ENCODE assay signal across 28 mouse cellular contexts in genomic region chr6:84366365-84366764, GRCm38 (mm10).
DNase-seq lines count a peak whose midpoint lies in the region; ATAC-seq and TF ChIP-seq lines count a peak whose summit lies in the region.
"Had no signal": no experiment of that assay in that cellular context is flagged by ENCODE, and none has a peak within 500 bp of the region (broad histone marks: within the 10 kb centered on the region; RNA-seq: fewer than 3 reads in every experiment).

No protein-coding gene starts in this region.

- H3K4me1 ChIP-seq in midbrain, postnatal 0 days (ENCODE audit: insufficient read depth, low read length) = no peaks in the 10 kb centered on the region
- H3K4me1 ChIP-seq in midbrain, embryonic 11.5 days (ENCODE audit: control insufficient read depth, insufficient read depth, low read length) = no peaks in the 10 kb centered on the region
- H3K4me1 ChIP-seq: forebrain, embryonic 13.5 days had no signal

- WGBS in midbrain, postnatal 0 days = 65% methylated on average over 6 of the region's 6 CpGs
- 69% methylated on average over 6 of the region's 6 CpGs for WGBS in midbrain, embryonic 11.5 days

- no peak for TF ChIP-seq CTCF in midbrain, postnatal 0 days (IDR thresholded peaks at IDR 0.05)

- intact Hi-C loops in heart, postnatal 14 days (cut with DNase I) = no loop called here

- no peak overlapping the region for H3K4me2 ChIP-seq in midbrain, postnatal 0 days (ENCODE audit: low read depth, low read length, poor library complexity, severe bottlenecking)
- H3K4me2 ChIP-seq in midbrain, embryonic 11.5 days = no peak overlapping the region
- H3K4me2 ChIP-seq: forebrain, embryonic 13.5 days; heart, embryonic 13.5 days had no signal

- DNase-seq in cerebellum, postnatal 10 days = peak; percentile 52 to 70
- DNase-seq in cerebellum, adult 18-20 months = no peak
- DNase-seq in heart, postnatal 4 days = peak; percentile 20
- no peak for DNase-seq in heart, postnatal 14 days
- DNase-seq in midbrain, postnatal 0 days (ENCODE audit: low spot score) = peak; percentile 32
- no peak for DNase-seq in midbrain, embryonic 11.5 days (ENCODE audit: low spot score, missing footprints)
- DNase-seq in adrenal gland, adult 8-10 months = no peak
- DNase-seq: adrenal gland, adult 2 months; cerebellum, adult 9-10 months; embryo, embryonic 11 days; gastrocnemius, postnatal 14 days; heart, postnatal 36 days; kidney, adult 9 months; kidney, postnatal 10 days; layer of hippocampus, adult 9-11 months; liver; lung, adult 2 months; lung, postnatal 10 days; midbrain, embryonic 14.5 days; right cerebral cortex, adult 18-20 months; spleen, adult 18-20 months; thymus, postnatal 14 days had no signal

- H3K9me3 ChIP-seq in midbrain, postnatal 0 days (ENCODE audit: low read length) = no peaks in the 10 kb centered on the region
- no peaks in the 10 kb centered on the region for H3K9me3 ChIP-seq in midbrain, embryonic 11.5 days (ENCODE audit: control insufficient read depth, low read length)
- H3K9me3 ChIP-seq: forebrain, embryonic 13.5 days; heart, embryonic 13.5 days had no signal

- no peaks in the 10 kb centered on the region for H3K36me3 ChIP-seq in midbrain, postnatal 0 days (ENCODE audit: insufficient read depth, low read length)
- H3K36me3 ChIP-seq in midbrain, embryonic 11.5 days (ENCODE audit: control insufficient read depth, insufficient read depth, low read length) = no peaks in the 10 kb centered on the region
- H3K36me3 ChIP-seq: heart, embryonic 13.5 days had no signal

- no peak overlapping the region for H3K27ac ChIP-seq in midbrain, postnatal 0 days (ENCODE audit: low read depth, low read length)
- H3K27ac ChIP-seq in midbrain, embryonic 11.5 days (ENCODE audit: low read depth, low read length) = no peak overlapping the region
- H3K27ac ChIP-seq: forebrain, embryonic 13.5 days; heart, embryonic 13.5 days; liver, embryonic 14.5 days; macrophage had no signal

- no peak overlapping the region for H3K4me3 ChIP-seq in midbrain, postnatal 0 days (ENCODE audit: low read depth, low read length)
- no peak overlapping the region for H3K4me3 ChIP-seq in midbrain, embryonic 11.5 days (ENCODE audit: low read depth, low read length)
- H3K4me3 ChIP-seq: forebrain, embryonic 13.5 days; heart, embryonic 13.5 days had no signal

- no peaks in the 10 kb centered on the region for H3K27me3 ChIP-seq in midbrain, postnatal 0 days (ENCODE audit: insufficient read depth, low read length)
- H3K27me3 ChIP-seq in midbrain, embryonic 11.5 days (ENCODE audit: control insufficient read depth, insufficient read depth, low read length) = no peaks in the 10 kb centered on the region
- H3K27me3 ChIP-seq: forebrain, embryonic 13.5 days had no signal

- ATAC-seq in midbrain, postnatal 0 days (ENCODE audit: low FRiP score) = no peak; the same call in 1 of the 2 replicates
- no peak for ATAC-seq in midbrain, embryonic 11.5 days (ENCODE audit: low FRiP score)
- ATAC-seq: activated CD4-positive, CD25-positive, alpha-beta regulatory T cell, adult 4 months; forebrain, embryonic 13.5 days; intestine, postnatal 0 days had no signal

- no peak overlapping the region for H3K9ac ChIP-seq in midbrain, postnatal 0 days (replicated peaks; ENCODE audit: low read length, poor library complexity, severe bottlenecking)
- H3K9ac ChIP-seq in midbrain, embryonic 11.5 days (ENCODE audit: low read length) = no peak overlapping the region
- H3K9ac ChIP-seq: forebrain, embryonic 13.5 days; heart, embryonic 13.5 days; liver, embryonic 14.5 days had no signal

Comparison
In these comparisons a context has a peak if more than half of its experiments do, and no peak if none do; other contexts are left out.
1. DNase-seq: peak in cerebellum, postnatal 10 days (2 of 2), heart, postnatal 4 days (single experiment) and midbrain, postnatal 0 days (single experiment); none in cerebellum, adult 18-20 months (0 of 2), heart, postnatal 14 days (0 of 2), midbrain, embryonic 11.5 days (single experiment) and adrenal gland, adult 8-10 months (single experiment).